Mouse (Mus musculus) heart, adult 8-10 months (tissue): Measurements from ENCODE around the gene Tnnt3. TPM values are rescaled to one million over a fixed set of nuclear protein-coding genes. Genes with fewer than 3 reads are reported as not detected.

Source experiments
- DNase-seq: peaks from one replicate; pipeline ENCODE4 v3.0.0; 2022; ENCODE audit warnings: low spot score
- total RNA-seq, 4 experiments: library from RNA; stranded (reverse); gene quantifications; 2 replicates each; pipeline ENCODE4 v1.2.4; 2022

Gene Tnnt3
- total RNA-seq, 4 experiments from 2014 or later, result 7.6 to 13.6 (median 9.6) TPM

- DNase-seq, result no peak
Observed at GRCm38 (mm10) chr7:142506501-142506900, 7.9 kb downstream of the Tnnt3 start.

- DNase-seq, result no peak
Observed at GRCm38 (mm10) chr7:142507453-142507852, 8.8 kb downstream of the Tnnt3 start.

- DNase-seq, result no peak
Observed at GRCm38 (mm10) chr7:142509518-142509917, 10.9 kb downstream of the Tnnt3 start.

- DNase-seq, result no peak
Observed at GRCm38 (mm10) chr7:142510021-142510777, 11.6 kb downstream of the Tnnt3 start.

- DNase-seq, result no peak
Observed at GRCm38 (mm10) chr7:142514048-142514447, 15.4 kb downstream of the Tnnt3 start.

GRCm38 (mm10) chr7:142516221-142516978 lies 17.8 kb downstream of the Tnnt3 start:
- DNase-seq, result no peak

GRCm38 (mm10) chr7:142517531-142517930 lies 18.9 kb downstream of the Tnnt3 start:
- DNase-seq, result no peak

- no peak for DNase-seq
Observed at GRCm38 (mm10) chr7:142520331-142520730, 21.7 kb downstream of the Tnnt3 start.

GRCm38 (mm10) chr7:142522352-142522751 lies 23.7 kb downstream of the Tnnt3 start:
- peak; percentile 16 for DNase-seq

GRCm38 (mm10) chr7:142523200-142523990 lies 24.8 kb downstream of the Tnnt3 start:
- DNase-seq, result peak; percentile 11

GRCm38 (mm10) chr7:142525342-142526178 lies 26.9 kb downstream of the Tnnt3 start:
- peak; percentile 16 for DNase-seq

GRCm38 (mm10) chr7:142529350-142529749 lies 30.7 kb downstream of the Tnnt3 start:
- no peak for DNase-seq

GRCm38 (mm10) chr7:142531973-142532521 lies 33.4 kb downstream of the Tnnt3 start:
- DNase-seq, result no peak

GRCm38 (mm10) chr7:142532671-142533058 lies 34.0 kb downstream of the Tnnt3 start, which contains the start of gene Mrpl23:
Gene Mrpl23 (plus strand): TSS chr7:142532686.
- peak; percentile 11 for DNase-seq

- DNase-seq, result peak; percentile 79
Observed at GRCm38 (mm10) chr7:142533059-142533855, 34.6 kb downstream of the Tnnt3 start.

- no peak for DNase-seq
Observed at GRCm38 (mm10) chr7:142535116-142535515, 36.5 kb downstream of the Tnnt3 start.

- no peak for DNase-seq
Observed at GRCm38 (mm10) chr7:142535832-142536231, 37.2 kb downstream of the Tnnt3 start.

- no peak for DNase-seq
Observed at GRCm38 (mm10) chr7:142537181-142537580, 38.5 kb downstream of the Tnnt3 start.

- DNase-seq, result peak; percentile 36
Observed at GRCm38 (mm10) chr7:142537879-142538278, 39.2 kb downstream of the Tnnt3 start.

- no peak for DNase-seq
Observed at GRCm38 (mm10) chr7:142538291-142538690, 39.7 kb downstream of the Tnnt3 start.
